Comparison of ENCODE assay signal across 17 mouse cellular contexts in genomic region chr16:91099444-91100065, GRCm38 (mm10). TPM values are rescaled to one million over a fixed set of nuclear protein-coding genes. Genes with fewer than 3 reads are reported as not detected.
DNase-seq lines count a peak whose midpoint lies in the region; ATAC-seq lines count a peak whose summit lies in the region.
"Had no signal": no experiment of that assay in that cellular context is flagged by ENCODE, and none has a peak within 500 bp of the region (broad histone marks: within the 10 kb centered on the region; RNA-seq: fewer than 3 reads in every experiment).

No protein-coding gene starts in this region.

- H3K36me3 ChIP-seq in neural tube, embryonic 12.5 days: no peaks in the 10 kb centered on the region
- H3K36me3 ChIP-seq in neural tube, embryonic 15.5 days: no peaks in the 10 kb centered on the region
- no peaks in the 10 kb centered on the region for H3K36me3 ChIP-seq in forebrain, embryonic 15.5 days
- H3K36me3 ChIP-seq in midbrain, embryonic 12.5 days: no peaks in the 10 kb centered on the region
- H3K36me3 ChIP-seq: G1E; heart, embryonic 13.5 days; liver, embryonic 15.5 days had no signal

- H3K9ac ChIP-seq in neural tube, embryonic 12.5 days: no peak overlapping the region
- H3K9ac ChIP-seq in neural tube, embryonic 15.5 days (replicated peaks): no peak overlapping the region
- no peak overlapping the region for H3K9ac ChIP-seq in forebrain, embryonic 15.5 days (replicated peaks)
- H3K9ac ChIP-seq in midbrain, embryonic 12.5 days (replicated peaks): no peak overlapping the region
- H3K9ac ChIP-seq: heart, embryonic 13.5 days; liver, embryonic 15.5 days had no signal

- H3K4me2 ChIP-seq in neural tube, embryonic 12.5 days (replicated peaks): peak overlapping the region; percentile 18
- no peak overlapping the region for H3K4me2 ChIP-seq in neural tube, embryonic 15.5 days
- H3K4me2 ChIP-seq in forebrain, embryonic 15.5 days (replicated peaks): peak overlapping the region; percentile 13
- H3K4me2 ChIP-seq in midbrain, embryonic 12.5 days (replicated peaks): peak overlapping the region; percentile 40
- H3K4me2 ChIP-seq: heart, embryonic 13.5 days; liver, embryonic 15.5 days had no signal

- H3K27ac ChIP-seq in neural tube, embryonic 12.5 days: no peak overlapping the region
- no peak overlapping the region for H3K27ac ChIP-seq in neural tube, embryonic 15.5 days (replicated peaks)
- H3K27ac ChIP-seq in forebrain, embryonic 15.5 days (replicated peaks): peak overlapping the region; percentile 47
- H3K27ac ChIP-seq in midbrain, embryonic 12.5 days (replicated peaks): peak overlapping the region; percentile 20; the same call in 1 of the 2 replicates
- H3K27ac ChIP-seq: heart, embryonic 13.5 days; liver, embryonic 15.5 days had no signal

- H3K9me3 ChIP-seq in neural tube, embryonic 12.5 days: no peaks in the 10 kb centered on the region
- H3K9me3 ChIP-seq in neural tube, embryonic 15.5 days (replicated peaks): no peaks in the 10 kb centered on the region
- no peaks in the 10 kb centered on the region for H3K9me3 ChIP-seq in forebrain, embryonic 15.5 days
- H3K9me3 ChIP-seq in midbrain, embryonic 12.5 days: no peaks in the 10 kb centered on the region
- H3K9me3 ChIP-seq: G1E; heart, embryonic 13.5 days; liver, embryonic 15.5 days had no signal

- no peak for DNase-seq in ovary, postnatal 14 days (ENCODE audit: low spot score)
- DNase-seq in left cerebral cortex, adult 9 months (ENCODE audit: low spot score in 2 of 2): no peak
- DNase-seq in heart, postnatal 10 days: no peak
- DNase-seq: adrenal gland, adult 2 months; cerebellum, adult 2 months; kidney, adult 18-20 months; kidney, postnatal 36 days; lung, postnatal 14 days; right cerebral cortex, postnatal 25 days had no signal

- ATAC-seq in neural tube, embryonic 12.5 days (ENCODE audit: low FRiP score, low read depth): peak; percentile 80
- no peak for ATAC-seq in neural tube, embryonic 15.5 days (ENCODE audit: low FRiP score)
- ATAC-seq in forebrain, embryonic 15.5 days (replicated peaks): peak; percentile 93
- peak; percentile 84 for ATAC-seq in midbrain, embryonic 12.5 days (ENCODE audit: low FRiP score, low read depth)

- 51% methylated on average over 16 of the region's 16 CpGs for WGBS in neural tube, embryonic 12.5 days
- WGBS in neural tube, embryonic 15.5 days: 31% methylated on average over 16 of the region's 16 CpGs
- WGBS in forebrain, embryonic 15.5 days: 11% methylated on average over 16 of the region's 16 CpGs
- 29% methylated on average over 16 of the region's 16 CpGs for WGBS in midbrain, embryonic 12.5 days

- H3K27me3 ChIP-seq in neural tube, embryonic 12.5 days (replicated peaks): peaks cover 18% of the 10 kb centered on the region
- H3K27me3 ChIP-seq in neural tube, embryonic 15.5 days (replicated peaks): peaks cover 21% of the 10 kb centered on the region
- peaks cover 10% of the 10 kb centered on the region; the same call in 1 of the 2 replicates for H3K27me3 ChIP-seq in forebrain, embryonic 15.5 days
- H3K27me3 ChIP-seq in midbrain, embryonic 12.5 days: peaks cover 71% of the 10 kb centered on the region

- intact Hi-C loops in heart, postnatal 10 days (cut with DNase I): no loop called here

- H3K4me1 ChIP-seq in neural tube, embryonic 12.5 days: peaks cover 3% of the 10 kb centered on the region; the same call in 1 of the 2 replicates
- peaks cover 7% of the 10 kb centered on the region for H3K4me1 ChIP-seq in neural tube, embryonic 15.5 days
- H3K4me1 ChIP-seq in forebrain, embryonic 15.5 days: peaks cover 33% of the 10 kb centered on the region
- H3K4me1 ChIP-seq in midbrain, embryonic 12.5 days: peaks cover 31% of the 10 kb centered on the region
- H3K4me1 ChIP-seq: heart, embryonic 13.5 days; liver, embryonic 15.5 days had no signal

- H3K4me3 ChIP-seq in neural tube, embryonic 12.5 days: no peak overlapping the region
- H3K4me3 ChIP-seq in neural tube, embryonic 15.5 days (replicated peaks): no peak overlapping the region
- no peak overlapping the region for H3K4me3 ChIP-seq in forebrain, embryonic 15.5 days
- no peak overlapping the region for H3K4me3 ChIP-seq in midbrain, embryonic 12.5 days
- H3K4me3 ChIP-seq: heart, embryonic 13.5 days; liver, embryonic 15.5 days had no signal

RNA-seq across cellular contexts. Expression of gene 4932438H23Rik, which starts 4.6 kb away (rescaled TPM):
- polyA plus RNA-seq in neural tube, embryonic 12.5 days (2016; fragmentation: Nextera tagmentation; extraction: Ambion mirVana): 0.27 TPM in 1 of 2 replicates, not detected in the other
- polyA plus RNA-seq in neural tube, embryonic 15.5 days (2015; fragmentation: Nextera tagmentation; extraction: Ambion mirVana): 0.18 and 0.33 TPM in 2 replicates
- polyA plus RNA-seq in forebrain, embryonic 15.5 days (2015; fragmentation: Nextera tagmentation; extraction: Ambion mirVana): 0.60 and 0.89 TPM in 2 replicates
- polyA plus RNA-seq in midbrain, embryonic 12.5 days (2016; fragmentation: Nextera tagmentation; extraction: Ambion mirVana): 0.10 and 0.28 TPM in 2 replicates
- under 1 TPM in 1 of 2 experiments, not detected in 1; 0.19 TPM for total RNA-seq in heart, postnatal 10 days (2021)
- polyA plus RNA-seq: adrenal gland, adult 2 months; heart, embryonic 13.5 days; limb, embryonic 11.5 days; liver, embryonic 15.5 days had no signal

RNA-seq across cellular contexts. Expression of gene Paxbp1, which starts 55.2 kb away (rescaled TPM):
- polyA plus RNA-seq in neural tube, embryonic 12.5 days (2016; fragmentation: Nextera tagmentation; extraction: Ambion mirVana): 88.3 and 111 TPM in 2 replicates
- 49.6 and 57.8 TPM in 2 replicates for polyA plus RNA-seq in neural tube, embryonic 15.5 days (2015; fragmentation: Nextera tagmentation; extraction: Ambion mirVana)
- polyA plus RNA-seq in forebrain, embryonic 15.5 days (2015; fragmentation: Nextera tagmentation; extraction: Ambion mirVana): 79.5 and 86.3 TPM in 2 replicates
- 114 and 118 TPM in 2 replicates for polyA plus RNA-seq in midbrain, embryonic 12.5 days (2016; fragmentation: Nextera tagmentation; extraction: Ambion mirVana)
- total RNA-seq in heart, postnatal 10 days (2021): 10 to 100 TPM; 22.6 to 27.2 TPM

Comparison
In these comparisons a context has a peak if more than half of its experiments do, and no peak if none do; other contexts are left out.
1. H3K27ac ChIP-seq: peak in forebrain, embryonic 15.5 days (single experiment) and midbrain, embryonic 12.5 days (single experiment); none in neural tube, embryonic 12.5 days (single experiment) and neural tube, embryonic 15.5 days (single experiment).